Mouse (Mus musculus) A20 (cell line): ENCODE measurements around the gene Cpne7.

Experiments
- DNase-seq: peaks from one replicate; pipeline ENCODE4 v3.0.0-alpha.2; 2011; ENCODE audit warnings: low read depth, low spot score

Gene Cpne7

GRCm38 (mm10) chr8:123113908-123114469 is 3.2 kb upstream of the Cpne7 start:
- DNase-seq: peak; percentile 13

GRCm38 (mm10) chr8:123114644-123115043 is 2.5 kb upstream of the Cpne7 start:
- no peak for DNase-seq

GRCm38 (mm10) chr8:123117744-123118143 is 570 bp downstream of the Cpne7 start:
- no peak for DNase-seq

- DNase-seq: no peak
These were observed 4.9 kb downstream of the Cpne7 start for GRCm38 (mm10) chr8:123122059-123122458.

GRCm38 (mm10) chr8:123122670-123123069 is 5.5 kb downstream of the Cpne7 start:
- DNase-seq: no peak

GRCm38 (mm10) chr8:123126193-123126816 is 9.1 kb downstream of the Cpne7 start:
- peak; percentile 24 for DNase-seq

GRCm38 (mm10) chr8:123131041-123131440 is 13.9 kb downstream of the Cpne7 start:
- DNase-seq: no peak

GRCm38 (mm10) chr8:123132953-123133352 is 15.8 kb downstream of the Cpne7 start:
- DNase-seq: no peak

GRCm38 (mm10) chr8:123134149-123134713 is 17.1 kb downstream of the Cpne7 start:
- DNase-seq: no peak

- no peak for DNase-seq
These were observed 18.2 kb downstream of the Cpne7 start for GRCm38 (mm10) chr8:123135406-123135805.

GRCm38 (mm10) chr8:123135806-123136205 is 18.6 kb downstream of the Cpne7 start:
- DNase-seq: no peak

GRCm38 (mm10) chr8:123136287-123136686 is 19.1 kb downstream of the Cpne7 start:
- DNase-seq: no peak

GRCm38 (mm10) chr8:123137645-123138077 is 20.5 kb downstream of the Cpne7 start:
- DNase-seq: no peak

GRCm38 (mm10) chr8:123138741-123139140 is 21.6 kb downstream of the Cpne7 start:
- no peak for DNase-seq

- DNase-seq: no peak
These were observed 24.7 kb downstream of the Cpne7 start for GRCm38 (mm10) chr8:123141741-123142462.

- DNase-seq: no peak
These were observed 28.1 kb downstream of the Cpne7 start for GRCm38 (mm10) chr8:123145279-123145678.

GRCm38 (mm10) chr8:123146390-123146789 is 29.2 kb downstream of the Cpne7 start:
- no peak for DNase-seq

- no peak for DNase-seq
These were observed 33.6 kb downstream of the Cpne7 start for GRCm38 (mm10) chr8:123150737-123151171.

- DNase-seq: no peak
These were observed 38.0 kb downstream of the Cpne7 start for GRCm38 (mm10) chr8:123155177-123155576.

GRCm38 (mm10) chr8:123156070-123156773 is 39.0 kb downstream of the Cpne7 start:
- no peak for DNase-seq

- no peak for DNase-seq
These were observed 40.8 kb downstream of the Cpne7 start, which contains the start of gene Sult5a1 for GRCm38 (mm10) chr8:123157888-123158465. Gene Sult5a1 (minus strand): TSS chr8:123158315.
